Mouse (Mus musculus): ENCODE data around the gene Prss46.

DNA sequence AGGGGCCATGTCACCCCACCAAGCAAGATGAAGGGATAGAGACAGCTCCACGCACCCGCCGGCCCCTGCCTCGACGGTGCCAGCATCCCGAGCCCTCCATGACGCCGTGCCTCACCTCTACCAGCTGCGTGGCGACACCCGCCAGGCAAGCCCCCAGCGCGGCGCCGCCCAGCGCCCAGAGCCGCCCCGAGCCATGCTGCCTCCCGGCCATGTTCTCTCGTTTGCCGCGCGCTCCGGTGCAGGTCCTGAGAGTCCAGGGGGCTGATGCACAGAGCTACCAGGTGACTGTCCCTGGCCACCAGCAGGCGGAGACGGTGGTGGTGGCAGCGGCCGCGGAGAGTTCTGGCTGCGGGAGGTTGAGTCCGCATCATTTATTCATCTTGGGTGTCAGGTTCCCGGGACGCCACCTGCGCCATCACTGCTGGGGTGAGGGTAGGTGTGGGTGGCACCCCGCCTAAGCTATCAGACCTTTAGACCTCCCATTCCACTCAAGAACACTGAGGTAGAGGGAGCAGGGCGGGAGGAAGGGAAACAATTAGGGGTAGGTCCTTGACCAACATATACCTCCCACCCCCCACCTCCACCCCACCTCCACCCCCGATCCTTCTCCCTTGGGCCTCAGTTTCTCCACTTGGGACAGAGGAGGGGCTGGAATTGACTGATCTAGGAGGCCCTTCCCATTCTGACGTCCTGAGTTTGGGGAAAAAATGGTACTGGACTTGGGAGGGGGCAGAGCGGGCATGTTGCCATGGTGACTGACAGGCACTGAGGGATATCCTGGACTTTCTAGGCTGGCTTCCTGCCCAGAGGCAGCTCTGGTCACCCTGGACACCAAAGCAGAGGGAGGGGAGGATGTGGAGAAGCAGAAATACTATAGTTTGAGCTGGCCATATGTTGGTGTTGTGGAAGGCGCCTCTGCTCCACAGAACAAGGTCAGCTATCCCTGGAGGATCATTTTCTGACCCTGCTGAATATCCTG, 29.7 kb downstream of the Prss46 start:
- TF ChIP-seq CTCF (IDR thresholded peaks at IDR 0.05; ENCODE audit: control insufficient read depth, insufficient read depth, low read length) (no peak), POLR2A (IDR thresholded peaks at IDR 0.05; ENCODE audit: borderline replicate concordance, control insufficient read depth, low read depth, low read length) (no peak)

Measured in bone marrow, adult 2 months (tissue).